Mouse (Mus musculus): ENCODE results near the gene Capn8. TPM values are rescaled to one million over a fixed set of nuclear protein-coding genes. Genes with fewer than 3 reads are reported as not detected.

Gene Capn8
- polyA plus RNA-seq, 1 experiment = not detected

- TF ChIP-seq TAL1 (IDR thresholded peaks at IDR 0.05; ENCODE audit: low read length) = no peak
- no peak for TF ChIP-seq GATA1 (IDR thresholded peaks at IDR 0.05; ENCODE audit: low read length)
- Histone ChIP-seq H3K9me3 (ENCODE audit: control insufficient read depth, low read length) (no peaks in the 10 kb centered on the region), H3K27me3 (ENCODE audit: control insufficient read depth) (no peaks in the 10 kb centered on the region), H3K4me3 (replicated peaks) (no peak overlapping the region), H3K4me1 (ENCODE audit: control insufficient read depth) (no peaks in the 10 kb centered on the region), H3K36me3 (ENCODE audit: control insufficient read depth) (no peaks in the 10 kb centered on the region)
These were observed 2.0 kb upstream of the Capn8 start for GRCm38 (mm10) chr1:182562576-182563370.

- Histone ChIP-seq H3K27me3 (ENCODE audit: control insufficient read depth) (no peaks in the 10 kb centered on the region), H3K4me3 (replicated peaks) (no peak overlapping the region), H3K9me3 (ENCODE audit: control insufficient read depth, low read length) (no peaks in the 10 kb centered on the region), H3K4me1 (ENCODE audit: control insufficient read depth) (no peaks in the 10 kb centered on the region), H3K36me3 (ENCODE audit: control insufficient read depth) (no peaks in the 10 kb centered on the region)
- TF ChIP-seq GATA1 (IDR thresholded peaks at IDR 0.05; ENCODE audit: low read length) = no peak
- TF ChIP-seq TAL1 (IDR thresholded peaks at IDR 0.05; ENCODE audit: low read length) = no peak
These were observed 586 bp downstream of the Capn8 start for GRCm38 (mm10) chr1:182565351-182565835.

DNA sequence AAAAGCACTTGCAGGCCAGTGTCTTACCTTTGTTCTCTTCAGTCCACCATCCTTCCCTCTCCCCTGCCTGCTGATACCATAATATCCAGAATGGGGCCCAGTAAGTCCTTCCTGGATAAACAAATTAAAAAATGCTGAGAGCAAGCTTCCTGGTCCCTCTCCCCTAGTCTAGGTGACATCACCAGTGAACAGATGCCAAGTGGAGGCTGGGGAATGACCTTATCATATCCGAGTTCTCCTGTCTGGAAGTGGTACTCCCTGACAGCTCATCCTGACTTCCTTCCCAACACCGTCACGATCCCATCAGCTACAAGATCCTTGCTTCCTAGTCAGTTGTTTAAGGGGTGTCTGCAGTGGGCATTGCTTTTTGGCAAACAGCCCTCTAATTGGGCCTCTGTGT, 6.3 kb downstream of the Capn8 start:
- H3K4me3 ChIP-seq (replicated peaks) = no peak overlapping the region
- H3K4me1 ChIP-seq (ENCODE audit: control insufficient read depth) = no peaks in the 10 kb centered on the region
- no peaks in the 10 kb centered on the region for H3K27me3 ChIP-seq (ENCODE audit: control insufficient read depth)
- no peaks in the 10 kb centered on the region for H3K9me3 ChIP-seq (ENCODE audit: control insufficient read depth, low read length)
- no peak for TF ChIP-seq GATA1 (IDR thresholded peaks at IDR 0.05; ENCODE audit: low read length)
- TF ChIP-seq TAL1 (IDR thresholded peaks at IDR 0.05; ENCODE audit: low read length) = no peak
- H3K36me3 ChIP-seq (ENCODE audit: control insufficient read depth) = no peaks in the 10 kb centered on the region

- H3K36me3 ChIP-seq (ENCODE audit: control insufficient read depth) = no peaks in the 10 kb centered on the region
- TF ChIP-seq GATA1 (IDR thresholded peaks at IDR 0.05; ENCODE audit: low read length) (no peak), TAL1 (IDR thresholded peaks at IDR 0.05; ENCODE audit: low read length) (no peak)
These were observed 7.2 kb downstream of the Capn8 start for GRCm38 (mm10) chr1:182571973-182572372.

GRCm38 (mm10) chr1:182573856-182574665, 9.3 kb downstream of the Capn8 start:
- Histone ChIP-seq H3K36me3 (ENCODE audit: control insufficient read depth) (no peaks in the 10 kb centered on the region), H3K9me3 (ENCODE audit: control insufficient read depth, low read length) (no peaks in the 10 kb centered on the region), H3K4me1 (ENCODE audit: control insufficient read depth) (no peaks in the 10 kb centered on the region), H3K27me3 (ENCODE audit: control insufficient read depth) (no peaks in the 10 kb centered on the region), H3K4me3 (replicated peaks) (no peak overlapping the region)
- no peak for TF ChIP-seq GATA1 (IDR thresholded peaks at IDR 0.05; ENCODE audit: low read length)
- TF ChIP-seq TAL1 (IDR thresholded peaks at IDR 0.05; ENCODE audit: low read length) = no peak

More at GRCm38 (mm10) chr1:182571973-182572372, 7.2 kb downstream of the Capn8 start:
- Histone ChIP-seq H3K9me3 (ENCODE audit: control insufficient read depth, low read length) (no peaks in the 10 kb centered on the region), H3K27me3 (ENCODE audit: control insufficient read depth) (no peaks in the 10 kb centered on the region), H3K4me1 (ENCODE audit: control insufficient read depth) (no peaks in the 10 kb centered on the region), H3K4me3 (replicated peaks) (no peak overlapping the region)

DNA sequence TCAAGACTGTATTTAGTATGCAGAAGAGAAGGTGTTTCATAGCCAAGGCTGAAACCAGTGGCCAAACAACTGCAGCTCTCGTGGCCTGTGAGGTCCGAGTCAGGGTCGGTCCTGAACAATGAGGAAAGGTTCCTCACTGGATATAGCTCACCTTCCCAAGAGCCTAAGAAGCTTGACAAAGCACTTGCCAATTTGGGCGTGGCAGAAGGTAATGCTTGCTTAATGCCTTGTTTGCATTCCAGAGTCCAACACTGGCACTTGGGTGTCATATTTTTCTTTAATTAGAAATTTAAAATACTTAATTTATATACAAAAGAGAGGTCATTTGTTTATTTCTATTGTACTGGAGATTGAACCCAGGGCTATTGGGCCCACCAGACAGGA, 9.9 kb downstream of the Capn8 start:
- Histone ChIP-seq H3K4me1 (ENCODE audit: control insufficient read depth) (no peaks in the 10 kb centered on the region), H3K9me3 (ENCODE audit: control insufficient read depth, low read length) (no peaks in the 10 kb centered on the region), H3K36me3 (ENCODE audit: control insufficient read depth) (no peaks in the 10 kb centered on the region), H3K4me3 (replicated peaks) (no peak overlapping the region), H3K27me3 (ENCODE audit: control insufficient read depth) (no peaks in the 10 kb centered on the region)
- TF ChIP-seq TAL1 (IDR thresholded peaks at IDR 0.05; ENCODE audit: low read length) (no peak), GATA1 (IDR thresholded peaks at IDR 0.05; ENCODE audit: low read length) (no peak)

DNA sequence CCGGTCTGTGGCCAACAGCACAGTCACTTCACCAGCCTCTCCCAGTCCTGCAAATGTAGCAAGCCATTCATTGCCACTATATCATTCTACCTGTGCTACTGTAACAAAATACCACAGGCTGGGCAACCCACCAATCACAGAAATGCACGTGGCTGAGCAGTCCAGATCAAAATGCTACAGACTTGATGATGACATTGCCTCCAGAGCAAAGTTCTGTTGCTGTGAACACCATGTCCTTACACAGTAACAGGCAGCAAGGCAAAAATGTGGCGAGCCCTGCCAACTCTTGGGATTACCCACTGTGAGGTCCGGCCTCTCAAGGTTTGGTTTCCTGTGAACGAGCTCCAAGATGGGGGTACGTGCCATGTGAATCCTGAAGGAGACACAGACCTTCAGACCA, 19.4 kb downstream of the Capn8 start:
- Histone ChIP-seq H3K4me3 (replicated peaks) (no peak overlapping the region), H3K27me3 (ENCODE audit: control insufficient read depth) (no peaks in the 10 kb centered on the region), H3K36me3 (ENCODE audit: control insufficient read depth) (no peaks in the 10 kb centered on the region), H3K9me3 (ENCODE audit: control insufficient read depth, low read length) (no peaks in the 10 kb centered on the region), H3K4me1 (ENCODE audit: control insufficient read depth) (no peaks in the 10 kb centered on the region)
- no peak for TF ChIP-seq GATA1 (IDR thresholded peaks at IDR 0.05; ENCODE audit: low read length)
- no peak for TF ChIP-seq TAL1 (IDR thresholded peaks at IDR 0.05; ENCODE audit: low read length)

DNA sequence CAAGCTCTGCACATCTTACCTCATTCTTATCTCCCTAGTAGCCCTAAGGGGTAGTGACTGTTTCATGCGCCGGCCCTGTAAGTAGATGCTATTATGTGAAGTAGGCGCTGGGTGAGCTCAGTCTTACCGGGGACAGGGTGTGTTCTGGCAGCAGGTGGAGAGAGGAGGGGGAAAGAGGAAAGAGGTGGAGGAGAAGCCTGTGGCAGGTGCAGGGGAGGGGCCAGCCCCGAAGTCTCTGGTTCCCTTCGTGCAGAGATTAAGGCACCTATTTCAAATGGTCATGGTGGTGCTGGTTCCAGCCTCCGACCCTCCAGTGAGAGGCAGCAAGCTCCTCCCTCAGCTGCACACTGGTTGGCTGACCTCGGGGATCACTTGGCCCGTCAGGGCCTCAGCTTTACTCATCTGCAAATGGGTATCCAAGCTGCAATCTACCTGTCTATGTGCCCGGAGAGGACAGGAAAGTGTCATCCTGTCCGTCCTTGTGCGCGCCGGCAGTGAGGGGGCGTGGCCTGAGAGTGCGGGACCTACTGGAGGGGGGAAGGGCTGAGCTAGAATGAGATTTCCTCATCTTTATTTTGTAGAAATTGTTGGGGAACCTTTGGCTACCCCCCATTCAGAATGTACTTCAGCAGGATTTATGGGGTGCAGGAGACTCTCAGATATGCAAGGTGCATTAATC, 20.5 kb downstream of the Capn8 start:
- H3K4me3 ChIP-seq (replicated peaks) = no peak overlapping the region
- TF ChIP-seq GATA1 (IDR thresholded peaks at IDR 0.05; ENCODE audit: low read length) = no peak
- TF ChIP-seq TAL1 (IDR thresholded peaks at IDR 0.05; ENCODE audit: low read length) = no peak

DNA sequence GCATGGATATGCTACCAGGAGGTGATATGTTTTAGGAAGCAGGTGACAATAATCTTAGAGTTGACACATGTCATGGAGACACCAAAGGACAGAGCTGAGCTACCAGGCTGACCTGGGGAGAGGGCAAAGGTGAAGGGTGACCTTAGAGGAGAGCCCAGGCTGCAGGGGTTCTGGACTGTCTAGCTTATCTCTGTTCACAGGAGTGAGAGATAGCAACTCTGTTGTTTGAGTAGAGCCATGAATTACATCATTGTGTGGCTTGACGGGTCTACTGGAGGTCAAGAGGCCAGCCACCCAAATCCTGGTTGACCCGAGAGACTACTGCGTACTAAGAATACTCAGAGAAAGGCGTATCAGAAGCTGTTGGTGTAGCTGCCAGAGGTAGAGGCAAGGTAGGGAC, 22.9 kb downstream of the Capn8 start:
- Histone ChIP-seq H3K36me3 (ENCODE audit: control insufficient read depth) (no peaks in the 10 kb centered on the region), H3K4me1 (ENCODE audit: control insufficient read depth) (no peaks in the 10 kb centered on the region), H3K9me3 (ENCODE audit: control insufficient read depth, low read length) (no peaks in the 10 kb centered on the region), H3K4me3 (replicated peaks) (no peak overlapping the region), H3K27me3 (ENCODE audit: control insufficient read depth) (no peaks in the 10 kb centered on the region; the same call in 1 of the 2 replicates)
- TF ChIP-seq TAL1 (IDR thresholded peaks at IDR 0.05; ENCODE audit: low read length) (no peak), GATA1 (IDR thresholded peaks at IDR 0.05; ENCODE audit: low read length) (no peak)

More for the DNA sequence above, 20.5 kb downstream of the Capn8 start:
- no peaks in the 10 kb centered on the region; the same call in 1 of the 2 replicates for H3K27me3 ChIP-seq (ENCODE audit: control insufficient read depth)
- no peaks in the 10 kb centered on the region for H3K4me1 ChIP-seq (ENCODE audit: control insufficient read depth)
- H3K9me3 ChIP-seq (ENCODE audit: control insufficient read depth, low read length) = no peaks in the 10 kb centered on the region
- H3K36me3 ChIP-seq (ENCODE audit: control insufficient read depth) = no peaks in the 10 kb centered on the region
